Mouse (Mus musculus): Measurements from ENCODE around the gene Sepsecs. TPM values are rescaled to one million over a fixed set of nuclear protein-coding genes. Genes with fewer than 3 reads are reported as not detected.

Sepsecs gene
- total RNA-seq, 1 experiment from 2014 or later: 20.7 TPM

GRCm38 (mm10) chr5:52643947-52644840 is 25.3 kb downstream of the Sepsecs start:
- no peak for DNase-seq

- DNase-seq: no peak
Measured at GRCm38 (mm10) chr5:52641736-52642135, 27.8 kb downstream of the Sepsecs start.

DNA sequence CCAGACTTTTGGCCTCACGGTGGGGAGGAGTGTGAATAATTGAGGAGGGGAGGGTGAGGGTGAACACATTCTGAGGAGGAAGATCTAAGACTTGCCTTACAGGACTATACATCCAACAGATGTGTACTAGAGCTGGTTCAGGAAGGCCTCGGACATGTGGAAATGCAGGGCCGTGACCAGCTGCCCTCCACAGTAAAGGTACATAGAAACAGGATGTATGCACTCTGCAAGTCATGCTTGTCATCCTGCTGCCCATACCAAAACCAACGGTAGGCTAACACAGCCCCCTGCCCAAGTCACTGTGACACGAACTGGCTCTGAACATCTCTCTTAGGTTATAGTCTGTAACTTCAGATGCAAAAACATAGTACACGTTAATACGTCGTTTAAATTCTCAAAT is 30.6 kb downstream of the Sepsecs start:
- DNase-seq: no peak

GRCm38 (mm10) chr5:52638006-52638405 is 31.5 kb downstream of the Sepsecs start:
- DNase-seq: no peak

DNA sequence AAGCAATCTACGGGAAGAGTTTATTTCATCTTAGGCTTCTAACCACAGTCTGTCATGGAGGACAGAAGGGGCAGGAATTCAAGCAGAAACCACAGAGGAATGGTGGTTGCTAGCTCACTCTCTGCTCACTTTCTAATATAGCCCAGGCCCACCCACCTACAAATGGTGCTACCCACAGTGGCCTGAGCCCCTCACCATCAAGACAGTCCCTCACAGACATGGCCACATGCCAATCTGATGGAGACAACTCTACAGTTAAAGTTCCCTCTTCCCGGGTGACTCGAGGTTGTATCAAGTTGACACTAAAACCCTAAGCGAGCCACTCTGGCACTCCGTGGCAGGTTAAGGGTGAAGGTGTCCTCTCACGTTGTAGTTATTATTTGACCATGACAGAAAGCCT is 32.6 kb downstream of the Sepsecs start:
- no peak for DNase-seq

DNA sequence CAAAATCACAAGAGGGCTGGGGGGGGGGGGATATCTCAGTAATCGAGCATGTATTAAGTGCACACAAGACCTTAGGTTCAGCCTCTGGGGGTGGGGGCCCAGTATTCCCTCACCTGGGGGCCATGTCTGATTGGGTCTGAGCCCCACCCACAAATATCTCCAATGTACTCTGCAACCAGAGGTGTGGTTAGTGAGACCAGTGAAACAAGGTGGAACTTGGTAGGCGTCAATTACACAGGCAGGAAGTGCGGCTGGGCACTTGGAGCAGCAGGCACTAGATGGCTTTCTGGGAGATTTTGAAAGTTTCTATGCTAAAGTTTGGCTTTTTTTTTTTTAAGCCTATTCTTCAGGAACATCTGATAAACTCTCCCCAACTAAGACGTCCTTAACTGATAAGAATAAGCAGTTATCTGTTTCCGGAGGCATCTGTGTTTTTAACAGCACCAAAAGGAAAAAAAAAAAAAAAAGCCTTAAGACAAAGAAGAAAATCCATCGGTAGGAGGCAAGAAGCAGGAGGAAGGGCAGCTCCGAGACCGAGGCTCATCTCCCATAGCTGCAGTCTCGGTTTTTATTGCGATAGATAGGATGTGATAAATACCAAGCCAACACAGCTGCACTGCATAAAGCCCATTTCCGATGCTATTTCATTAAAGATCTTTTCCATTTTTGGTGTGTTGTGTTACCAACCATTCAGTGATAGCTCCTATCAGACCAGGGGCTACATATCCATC is 33.3 kb downstream of the Sepsecs start:
- DNase-seq: no peak

GRCm38 (mm10) chr5:52634017-52634416 is 35.5 kb downstream of the Sepsecs start:
- DNase-seq: peak; percentile 61

GRCm38 (mm10) chr5:52630541-52630940 is 39.0 kb downstream of the Sepsecs start:
- DNase-seq: no peak

DNA sequence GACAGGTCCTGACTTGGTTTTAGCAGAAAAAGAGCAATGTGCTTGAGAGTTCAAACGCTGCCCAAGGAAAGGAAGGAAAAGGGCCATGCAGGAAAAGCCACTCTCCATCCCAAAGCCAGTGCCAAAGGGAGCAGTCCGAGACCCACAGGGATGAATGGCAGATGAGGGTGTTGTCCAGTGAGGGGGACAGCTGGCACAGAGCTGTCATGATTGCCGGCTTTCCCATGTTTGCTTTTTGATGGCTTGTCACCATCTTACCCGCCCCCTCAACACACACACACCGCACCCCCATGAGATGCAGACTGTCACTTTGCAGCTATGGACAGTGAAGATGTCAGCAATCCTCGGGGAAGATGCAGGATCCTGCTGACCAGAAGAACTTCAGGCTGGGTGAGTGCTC is 40.3 kb downstream of the Sepsecs start:
- no peak for DNase-seq

DNA sequence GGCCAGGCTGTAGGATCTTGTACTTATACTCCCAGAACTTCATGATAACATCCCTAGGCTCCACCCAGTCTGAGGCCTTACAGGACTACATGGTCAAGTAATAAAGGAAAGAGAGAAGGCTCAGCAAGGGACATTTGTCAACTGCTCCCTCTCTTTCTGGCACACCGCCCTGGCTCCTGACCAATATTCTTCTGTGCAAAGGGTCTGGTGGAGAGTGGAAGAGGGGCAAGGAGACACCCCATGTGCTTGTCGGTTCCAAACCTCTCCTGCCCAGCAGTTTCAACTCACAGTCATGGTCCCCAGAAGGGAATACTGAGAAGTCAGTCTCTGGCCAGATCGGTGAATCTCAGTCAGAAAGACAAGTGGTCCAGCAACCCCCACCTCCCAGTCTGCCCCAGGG is 40.7 kb downstream of the Sepsecs start:
- DNase-seq: no peak

- no peak for DNase-seq
Measured at GRCm38 (mm10) chr5:52627713-52628112, 41.8 kb downstream of the Sepsecs start.

- no peak for DNase-seq
Measured at GRCm38 (mm10) chr5:52626092-52626491, 43.4 kb downstream of the Sepsecs start.

DNA sequence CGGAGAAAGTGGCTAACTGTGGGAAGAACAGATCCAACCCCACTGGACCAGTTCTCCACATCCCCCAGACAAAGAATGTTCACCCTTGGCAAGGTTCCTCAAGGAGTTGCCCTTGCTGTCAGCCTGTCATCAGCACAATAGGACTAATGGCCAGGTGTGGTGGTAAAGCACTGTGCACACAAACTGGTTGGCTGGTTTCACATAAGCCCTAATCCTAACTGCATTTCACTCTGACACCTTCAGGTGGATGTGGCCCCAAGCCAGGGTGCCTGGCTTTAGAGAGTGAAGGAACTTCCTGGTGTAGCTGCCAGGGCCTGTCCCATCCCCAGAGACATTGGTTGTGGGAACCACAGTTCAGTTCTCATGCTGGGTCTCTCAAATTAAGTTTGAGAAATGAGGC is 44.6 kb downstream of the Sepsecs start:
- DNase-seq: no peak

DNA sequence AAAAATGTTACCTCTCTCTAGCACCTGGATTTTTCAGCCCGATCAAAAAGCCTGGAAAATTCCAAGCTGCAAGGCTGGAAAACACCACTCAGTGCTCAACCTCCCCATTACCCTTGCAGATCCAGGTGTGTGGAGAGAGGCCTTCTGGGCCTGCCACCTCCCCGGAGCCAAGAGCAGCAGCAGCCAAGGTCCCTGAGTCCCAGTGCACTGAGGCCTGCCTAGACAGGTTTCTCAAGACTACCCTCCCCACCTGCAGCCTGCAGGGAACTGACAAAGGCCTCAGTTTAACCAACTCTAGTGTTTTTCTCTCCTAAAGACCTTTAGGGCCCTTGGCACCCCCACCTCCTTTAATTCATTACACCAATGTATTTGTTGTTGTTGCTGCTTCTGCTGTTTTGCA is 46.4 kb downstream of the Sepsecs start:
- DNase-seq: no peak

- DNase-seq: no peak
Measured at GRCm38 (mm10) chr5:52618348-52619270, 50.9 kb downstream of the Sepsecs start.

DNA sequence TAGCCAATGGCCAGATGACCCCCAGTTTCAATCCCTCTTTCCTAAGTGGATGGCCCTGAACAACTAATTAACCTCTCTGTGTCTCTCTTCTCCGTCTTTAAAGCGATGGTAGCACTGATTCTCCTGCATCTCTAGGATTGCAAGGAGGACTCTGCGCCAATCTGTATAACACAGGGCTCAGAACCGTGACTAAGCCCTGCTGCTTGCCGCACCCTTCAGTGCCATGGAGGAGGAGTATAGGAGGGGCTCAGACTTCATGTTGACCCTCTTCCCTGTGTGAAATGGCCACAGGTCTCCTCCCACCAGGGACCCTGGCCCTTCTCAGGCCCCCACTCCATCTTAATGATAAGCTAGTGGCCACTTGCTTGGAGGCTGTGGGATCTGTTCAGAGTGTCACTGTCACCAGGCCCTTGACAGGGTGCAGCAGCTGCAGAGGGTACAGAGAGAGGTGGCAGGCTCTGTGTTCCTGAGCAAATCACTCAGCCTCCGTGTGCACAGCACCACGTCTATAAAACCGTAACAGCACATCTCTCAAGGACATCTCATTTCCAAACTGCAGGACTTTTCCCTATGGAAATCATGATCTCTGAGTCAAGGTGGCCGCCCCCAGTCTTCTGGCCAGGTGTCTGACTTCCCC is 51.7 kb downstream of the Sepsecs start:
- DNase-seq: no peak

- no peak for DNase-seq
Measured at GRCm38 (mm10) chr5:52616549-52616948, 53.0 kb downstream of the Sepsecs start.

- DNase-seq: no peak
Measured at GRCm38 (mm10) chr5:52615421-52615820, 54.1 kb downstream of the Sepsecs start.

- DNase-seq: no peak
Measured at GRCm38 (mm10) chr5:52614686-52615085, 54.8 kb downstream of the Sepsecs start.

DNA sequence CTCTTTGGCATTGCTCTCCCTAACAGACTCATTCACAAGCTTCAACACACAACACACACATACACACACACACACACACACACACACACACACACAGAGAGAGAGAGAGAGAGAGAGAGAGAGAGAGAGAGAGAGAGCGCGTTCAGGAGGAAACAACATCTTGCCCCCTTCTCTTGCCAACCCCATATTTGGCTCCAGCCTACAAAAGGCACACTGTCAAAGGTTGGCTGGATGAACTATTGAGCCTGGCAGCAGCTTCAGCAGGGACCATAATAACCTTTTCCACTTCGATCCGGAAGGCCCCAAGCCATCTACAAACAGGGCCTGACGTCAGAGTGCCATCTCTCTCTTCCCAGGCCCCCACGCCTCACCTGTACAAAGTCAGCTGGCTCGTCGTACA is 56.7 kb downstream of the Sepsecs start:
- no peak for DNase-seq

DNA sequence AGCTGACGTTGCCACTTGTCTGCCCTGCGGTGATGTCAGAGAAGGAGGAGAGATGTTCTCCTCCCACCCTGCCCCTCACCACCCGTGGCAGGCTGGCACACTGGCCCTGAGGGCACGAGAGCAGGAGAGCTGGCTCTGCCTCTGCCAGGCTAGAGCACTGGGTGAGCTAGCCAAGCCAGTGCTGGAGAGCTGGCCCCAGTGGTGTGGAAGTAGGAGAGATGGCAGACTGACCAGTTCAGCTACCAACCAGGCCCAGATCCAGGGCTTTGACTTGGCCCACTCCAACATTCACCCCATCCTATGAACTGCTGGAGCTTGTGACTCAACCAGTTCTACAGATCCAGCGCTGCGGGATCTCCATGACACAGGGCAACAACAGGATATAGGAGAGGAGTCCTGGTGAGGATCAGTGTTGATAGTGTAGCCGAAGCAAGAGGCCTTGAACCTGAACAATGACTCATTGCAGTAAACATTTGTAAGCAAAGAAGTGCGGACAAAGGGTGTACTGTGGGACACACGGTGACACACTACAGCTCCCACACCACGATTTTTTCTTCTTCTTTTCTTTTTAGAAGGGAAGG is 58.1 kb downstream of the Sepsecs start:
- DNase-seq: no peak

DNA sequence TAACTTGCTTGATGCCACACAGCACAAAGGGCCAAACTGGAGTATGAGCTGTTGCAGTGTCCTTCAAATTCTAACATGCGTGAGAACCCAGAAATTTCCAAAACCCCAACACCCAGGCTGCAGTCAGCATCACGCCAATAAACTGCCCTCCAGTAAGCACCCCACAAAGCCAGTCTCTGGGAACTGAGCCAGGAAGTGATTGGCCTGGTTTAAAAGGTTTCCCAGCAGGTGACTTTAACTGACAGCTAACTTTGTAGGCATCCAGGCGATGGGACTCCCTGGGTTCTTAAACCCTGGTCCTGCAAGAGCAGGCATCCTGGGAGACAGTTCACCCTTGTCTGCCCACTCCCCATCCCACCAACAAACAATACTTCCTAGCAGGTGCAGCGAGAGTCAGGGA is 59.2 kb downstream of the Sepsecs start:
- no peak for DNase-seq
